9 mouse cellular contexts compared by ENCODE assay signal in genomic region chr12:111143509-111144063, GRCm38 (mm10). TPM values are rescaled to one million over a fixed set of nuclear protein-coding genes. Genes with fewer than 3 reads are reported as not detected.
DNase-seq lines count a peak whose midpoint lies in the region; ATAC-seq and TF ChIP-seq lines count a peak whose summit lies in the region.
"Had no signal": no experiment of that assay in that cellular context is flagged by ENCODE, and none has a peak within 500 bp of the region (broad histone marks: within the 10 kb centered on the region; RNA-seq: fewer than 3 reads in every experiment).

No protein-coding gene starts in this region.

- no peaks in the 10 kb centered on the region for H3K36me3 ChIP-seq in forebrain, embryonic 12.5 days (replicated peaks)
- H3K36me3 ChIP-seq in midbrain, embryonic 12.5 days = no peaks in the 10 kb centered on the region
- H3K36me3 ChIP-seq in liver, postnatal 0 days (replicated peaks; ENCODE audit: insufficient read depth, low read length) = no peaks in the 10 kb centered on the region
- H3K36me3 ChIP-seq: G1E had no signal

- ATAC-seq in forebrain, embryonic 12.5 days (ENCODE audit: low FRiP score) = peak; percentile 44
- ATAC-seq in midbrain, embryonic 12.5 days (ENCODE audit: low FRiP score, low read depth) = peak; percentile 23
- no peak for ATAC-seq in liver, postnatal 0 days

- no peak for TF ChIP-seq CTCF in layer of hippocampus, adult 2 months (conservative IDR thresholded peaks at IDR 0.05)
- no peak for TF ChIP-seq CTCF in liver, postnatal 0 days (IDR thresholded peaks at IDR 0.05; ENCODE audit: low read depth)

- H3K27ac ChIP-seq in layer of hippocampus, adult 2 months = peak overlapping the region; percentile 59
- peak overlapping the region; percentile 90 for H3K27ac ChIP-seq in forebrain, embryonic 12.5 days
- H3K27ac ChIP-seq in midbrain, embryonic 12.5 days (replicated peaks) = peak overlapping the region; percentile 86
- no peak overlapping the region for H3K27ac ChIP-seq in liver, postnatal 0 days (ENCODE audit: low read depth)

- H3K9ac ChIP-seq in forebrain, embryonic 12.5 days = peak overlapping the region; percentile 25; the same call in 1 of the 2 replicates
- H3K9ac ChIP-seq in midbrain, embryonic 12.5 days (replicated peaks) = 0 out of 2 replicates have a peak overlapping the region, but pooled peaks have one; percentile 24
- H3K9ac ChIP-seq in liver, postnatal 0 days (replicated peaks) = no peak overlapping the region

- 0 out of 2 replicates have a peak, but pooled peaks cover 6% of the 10 kb centered on the region for H3K27me3 ChIP-seq in forebrain, embryonic 12.5 days
- H3K27me3 ChIP-seq in midbrain, embryonic 12.5 days = peaks cover 27% of the 10 kb centered on the region
- no peaks in the 10 kb centered on the region for H3K27me3 ChIP-seq in liver, postnatal 0 days (ENCODE audit: insufficient read depth, low read length)

- WGBS in forebrain, embryonic 12.5 days = 64% methylated on average over 16 of the region's 16 CpGs
- WGBS in midbrain, embryonic 12.5 days = 58% methylated on average over 16 of the region's 16 CpGs
- WGBS in liver, postnatal 0 days (ENCODE audit: insufficient replicate concordance) = 80% methylated on average over 16 of the region's 16 CpGs

- peak overlapping the region; percentile 40 for H3K4me2 ChIP-seq in forebrain, embryonic 12.5 days
- peak overlapping the region; percentile 43 for H3K4me2 ChIP-seq in midbrain, embryonic 12.5 days (replicated peaks)
- H3K4me2 ChIP-seq in liver, postnatal 0 days (ENCODE audit: low read depth, low read length) = no peak overlapping the region

- peaks cover 38% of the 10 kb centered on the region for H3K4me1 ChIP-seq in forebrain, embryonic 12.5 days
- peaks cover 36% of the 10 kb centered on the region for H3K4me1 ChIP-seq in midbrain, embryonic 12.5 days
- H3K4me1 ChIP-seq in liver, postnatal 0 days (ENCODE audit: insufficient read depth) = peaks cover 2% of the 10 kb centered on the region; the same call in 1 of the 2 replicates

- no peaks in the 10 kb centered on the region; the same call in 1 of the 2 replicates for H3K9me3 ChIP-seq in forebrain, embryonic 12.5 days
- 0 out of 2 replicates have a peak, but pooled peaks cover 2% of the 10 kb centered on the region for H3K9me3 ChIP-seq in midbrain, embryonic 12.5 days
- no peaks in the 10 kb centered on the region for H3K9me3 ChIP-seq in liver, postnatal 0 days (ENCODE audit: low read length)

- intact Hi-C loops in heart, postnatal 14 days (cut with DNase I) = loop anchor here (5.0 kb wide), 1 partner anchor 56 kb away; no protein-coding TSS in a partner anchor

- H3K4me3 ChIP-seq in layer of hippocampus, adult 2 months = peak overlapping the region; percentile 28; the same call in 1 of the 2 replicates
- no peak overlapping the region for H3K4me3 ChIP-seq in forebrain, embryonic 12.5 days (replicated peaks)
- H3K4me3 ChIP-seq in midbrain, embryonic 12.5 days = peak overlapping the region; percentile 10; the same call in 1 of the 2 replicates
- no peak overlapping the region for H3K4me3 ChIP-seq in liver, postnatal 0 days (ENCODE audit: low read depth, low read length)

- no peak for TF ChIP-seq EP300 in liver, postnatal 0 days (IDR thresholded peaks at IDR 0.05; ENCODE audit: low read depth)

- DNase-seq in layer of hippocampus, adult 2 months (ENCODE audit: low spot score in 2 of 2) = peak in 1 of 2 experiments; percentile 31
- DNase-seq in layer of hippocampus, adult 9-11 months = no peak
- DNase-seq in heart, postnatal 14 days = peak; percentile 39 to 45
- DNase-seq in spleen, postnatal 4 days (ENCODE audit: low spot score in 2 of 2) = no peak
- DNase-seq in liver, postnatal 0 days = no peak
- no peak for DNase-seq in embryo, embryonic 10 days (ENCODE audit: low spot score)

RNA-seq across cellular contexts. Expression of gene Traf3, which starts 22.6 kb away (rescaled TPM):
- 10 to 100 TPM; 58.2 to 64.1 TPM for total RNA-seq in layer of hippocampus, adult 2 months (2021)
- polyA plus RNA-seq in forebrain, embryonic 12.5 days (2016; fragmentation: Nextera tagmentation; extraction: Ambion mirVana) = 25.4 and 25.5 TPM in 2 replicates
- 10 to 100 TPM; 12.4 to 15.5 TPM for total RNA-seq in heart, postnatal 14 days (2021)
- polyA plus RNA-seq in midbrain, embryonic 12.5 days (2016; fragmentation: Nextera tagmentation; extraction: Ambion mirVana) = 20.4 and 20.9 TPM in 2 replicates
- polyA plus RNA-seq in liver, postnatal 0 days (2015; fragmentation: Nextera tagmentation; extraction: Ambion mirVana) = 1.9 and 2.5 TPM in 2 replicates
- polyA plus RNA-seq: G1E had no signal

RNA-seq across cellular contexts. Expression of gene 4930595D18Rik, which starts 40.7 kb away (rescaled TPM):
- not detected for total RNA-seq in layer of hippocampus, adult 2 months (2021)
- not detected in 2 replicates for polyA plus RNA-seq in forebrain, embryonic 12.5 days (2016; fragmentation: Nextera tagmentation; extraction: Ambion mirVana)
- total RNA-seq in heart, postnatal 14 days (2021) = not detected
- polyA plus RNA-seq in midbrain, embryonic 12.5 days (2016; fragmentation: Nextera tagmentation; extraction: Ambion mirVana) = not detected in 2 replicates
- not detected in 2 replicates for polyA plus RNA-seq in liver, postnatal 0 days (2015; fragmentation: Nextera tagmentation; extraction: Ambion mirVana)
- polyA plus RNA-seq: G1E had no signal

Comparison
In these comparisons a context has a peak if more than half of its experiments do, and no peak if none do; other contexts are left out.
1. DNase-seq: peak in heart, postnatal 14 days (2 of 2); none in layer of hippocampus, adult 9-11 months (single experiment), spleen, postnatal 4 days (0 of 2), liver, postnatal 0 days (single experiment) and embryo, embryonic 10 days (single experiment).
2. H3K4me3 ChIP-seq: peak in layer of hippocampus, adult 2 months (single experiment) and midbrain, embryonic 12.5 days (single experiment); none in forebrain, embryonic 12.5 days (single experiment) and liver, postnatal 0 days (single experiment).